Mouse (Mus musculus): ENCODE data around the gene Glt6d1.
"Not testable (repeated sequence)": the region's sequence is repeated elsewhere in the genome, so short reads cannot be mapped to it uniquely, and the experiment has no call there.

Glt6d1 gene

DNA sequence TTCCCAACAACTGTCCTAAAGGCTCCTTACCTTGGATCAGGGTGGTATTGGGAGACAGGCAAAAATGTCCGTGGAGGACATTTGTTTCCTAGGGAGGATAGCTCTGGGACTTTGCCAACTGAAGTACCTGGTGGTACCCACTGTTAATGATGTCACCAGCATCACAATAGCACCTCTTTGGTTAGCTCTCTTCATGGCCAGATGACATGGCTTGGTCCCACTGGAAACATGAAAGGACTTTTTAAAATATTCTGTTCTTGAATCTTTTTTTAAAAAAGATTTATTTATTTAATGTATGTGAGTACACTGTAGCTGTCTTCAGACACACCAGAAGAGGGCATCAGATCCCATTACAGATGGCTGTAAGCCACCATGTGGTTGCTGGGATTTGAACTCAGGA is at the start of gene Glt6d1:
TSS of gene Glt6d1 (minus strand) at position 101 of the 400 bp plus-strand sequence.
- not testable (repeated sequence) for DNase-seq

DNA sequence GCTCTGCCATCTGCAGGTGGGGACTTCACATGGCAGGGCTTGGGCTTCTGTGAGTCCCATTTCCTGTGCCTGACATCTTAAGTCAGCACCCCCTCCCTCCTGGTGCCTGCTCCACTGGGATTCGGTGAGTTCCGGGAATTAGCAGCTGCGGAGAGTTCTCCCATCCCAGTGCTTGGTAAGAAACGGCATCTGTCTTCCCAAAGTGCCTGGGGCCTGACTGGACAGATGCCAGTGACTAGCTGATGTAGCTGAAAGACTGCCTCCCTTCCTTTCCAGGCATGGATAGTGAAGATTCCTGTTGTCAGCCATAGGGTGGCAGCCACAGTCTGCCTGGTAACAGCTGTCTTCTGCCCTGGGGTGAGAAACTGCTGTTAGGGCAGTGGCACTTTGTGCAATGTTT is 49.8 kb upstream of the Glt6d1 start:
- DNase-seq = peak; percentile 34 to 39

DNA sequence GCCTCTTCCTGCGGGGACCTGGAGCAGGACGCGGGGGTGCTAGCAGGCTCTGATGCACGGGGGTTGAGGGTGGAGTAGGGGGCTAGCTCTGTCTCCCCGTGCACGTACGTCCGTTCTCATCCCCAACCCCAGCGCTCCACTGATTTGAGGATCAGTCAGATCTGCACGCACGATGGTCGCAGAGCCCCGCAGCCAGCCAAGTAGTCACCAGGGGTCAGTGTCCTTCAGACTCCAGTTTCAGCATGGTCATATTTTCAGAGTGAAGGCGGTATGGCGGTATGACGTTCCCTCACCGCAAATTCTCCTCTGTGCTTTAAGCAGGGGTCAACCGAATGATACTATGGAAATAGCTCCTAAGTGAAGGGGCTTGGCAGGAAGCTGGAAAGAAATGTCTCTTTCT is 48.6 kb upstream of the Glt6d1 start:
- peak; percentile 25 to 36 for DNase-seq

DNA sequence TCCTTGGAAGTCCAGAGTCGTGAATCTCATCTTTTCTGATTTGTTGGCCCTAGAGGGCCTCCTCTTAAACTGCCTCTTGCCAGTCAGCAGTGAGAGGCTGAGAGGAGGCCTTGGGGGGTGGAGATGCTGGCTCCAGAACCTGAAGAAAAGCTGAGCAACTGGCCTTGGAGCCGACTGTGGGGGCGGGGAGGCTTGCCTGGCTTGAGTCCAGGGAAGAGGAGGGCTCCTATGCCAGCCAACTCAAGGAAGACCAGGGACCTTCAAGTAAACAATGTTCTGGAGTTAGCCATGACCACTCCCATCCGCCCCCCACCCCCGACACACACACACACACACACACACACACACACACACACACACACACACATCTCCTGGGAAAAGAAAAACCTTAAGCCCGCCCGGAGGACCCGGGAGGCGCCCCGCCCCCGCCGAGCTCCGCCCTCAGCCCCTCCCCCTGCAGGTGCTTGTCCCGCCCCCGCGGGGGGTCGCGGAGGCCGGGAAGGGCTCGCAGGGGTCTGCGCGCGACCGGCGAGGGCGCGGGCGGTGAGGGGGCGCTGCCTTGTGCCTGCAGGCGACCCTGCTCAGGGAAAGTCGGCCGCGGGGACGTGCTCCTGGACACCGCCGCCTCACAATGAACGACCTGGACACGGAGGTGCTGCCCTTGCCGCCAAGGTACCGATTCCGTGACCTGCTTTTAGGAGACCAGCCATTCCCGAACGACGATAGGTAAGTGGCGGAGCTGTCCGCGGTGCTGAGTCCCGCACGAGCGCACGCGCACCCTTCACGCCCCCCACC is 47.9 kb upstream of the Glt6d1 start, which contains the start of gene Kcnt1:
TSS of gene Kcnt1 (plus strand) at position 398 of the 795 bp plus-strand sequence.
- peak; percentile 63 to 67 for DNase-seq

DNA sequence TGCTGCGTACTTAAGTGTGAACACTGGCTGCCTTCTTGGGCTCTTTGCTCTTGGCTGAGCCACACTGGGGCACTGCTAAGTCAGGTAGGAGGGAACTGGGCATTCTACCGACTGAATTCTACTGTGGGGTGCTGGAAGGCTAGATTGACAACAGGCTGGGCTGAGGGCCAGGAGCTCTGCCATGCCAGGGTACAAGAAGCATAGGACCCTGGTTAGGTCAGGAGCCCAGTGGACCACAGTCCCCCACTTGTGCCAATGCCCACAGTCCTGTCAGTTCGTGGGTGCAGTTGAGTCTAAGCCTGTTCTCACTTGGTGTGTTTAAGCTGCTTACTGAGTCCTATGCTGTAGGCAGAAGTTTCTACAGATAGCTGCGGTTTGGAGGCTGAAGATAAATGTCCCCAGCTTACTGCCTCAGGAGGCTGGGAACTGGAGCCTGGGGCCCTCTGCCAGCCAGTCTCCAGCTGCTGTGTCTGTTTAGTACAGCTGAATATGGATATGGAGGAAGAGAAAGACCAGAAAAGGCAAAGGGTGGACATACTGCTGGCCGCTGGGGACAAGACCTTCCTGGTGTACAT is 47.1 kb upstream of the Glt6d1 start:
- DNase-seq = peak in 1 of 2 experiments; percentile 30

DNA sequence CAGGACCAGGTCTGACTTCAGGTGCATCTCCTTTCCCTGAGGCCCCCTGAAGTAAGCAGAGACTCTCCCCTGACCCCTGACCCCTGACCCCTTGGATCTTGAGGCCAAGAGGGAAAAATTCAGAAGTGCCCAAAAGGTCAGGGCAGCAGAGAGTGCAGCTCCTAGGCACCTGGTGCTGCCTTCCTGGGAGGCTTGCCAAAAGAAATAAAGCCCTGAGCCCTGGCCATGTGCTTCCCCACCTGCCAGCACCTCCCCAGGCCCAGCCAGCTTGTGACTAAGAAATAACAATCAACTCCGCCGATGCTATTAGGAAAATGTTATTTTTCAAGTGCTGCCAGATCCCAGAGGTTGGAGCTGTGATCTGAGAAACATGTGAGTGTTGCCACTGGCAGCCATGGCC is 46.4 kb upstream of the Glt6d1 start:
- DNase-seq = peak in 1 of 2 experiments; percentile 25

DNA sequence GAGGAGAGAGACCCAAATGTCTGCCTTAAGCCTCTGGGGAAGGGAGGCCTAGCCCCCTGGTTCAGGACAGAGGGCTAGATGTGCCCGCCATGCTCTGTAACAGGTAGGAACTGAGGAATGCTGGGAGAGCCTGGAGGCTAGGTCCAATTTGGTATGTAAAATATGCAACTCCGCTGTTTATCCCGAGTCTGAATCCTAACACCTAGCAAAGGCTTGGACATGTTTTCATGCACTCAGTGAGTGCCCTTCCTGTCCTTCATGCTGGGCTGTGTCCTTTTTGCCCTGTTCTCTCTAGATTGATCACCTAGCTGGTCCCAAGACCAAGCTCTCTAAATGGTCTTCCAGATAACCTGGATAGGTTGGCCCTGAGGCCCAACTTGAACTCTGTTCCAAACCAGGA is 44.2 kb upstream of the Glt6d1 start:
- no peak for DNase-seq

DNA sequence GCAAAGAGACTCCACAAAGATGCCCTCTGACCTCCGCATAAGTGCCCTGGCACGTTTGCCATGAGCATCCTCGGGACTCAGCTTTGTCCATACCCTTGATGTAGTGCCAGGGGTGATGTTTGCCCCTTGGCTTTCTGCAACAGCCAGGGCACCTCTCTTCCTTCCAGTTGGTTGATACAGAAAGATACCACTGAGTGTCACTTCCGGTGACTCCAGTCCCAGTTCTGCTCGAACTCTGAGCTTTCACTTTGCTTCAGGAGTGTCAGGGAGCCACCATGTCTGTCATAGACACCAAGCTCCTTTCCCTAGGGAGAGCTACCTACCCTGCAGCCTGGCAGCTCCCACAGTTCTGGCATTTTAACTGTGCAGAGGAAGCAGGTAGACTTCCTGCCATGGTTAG is 38.4 kb upstream of the Glt6d1 start:
- DNase-seq = no peak

DNA sequence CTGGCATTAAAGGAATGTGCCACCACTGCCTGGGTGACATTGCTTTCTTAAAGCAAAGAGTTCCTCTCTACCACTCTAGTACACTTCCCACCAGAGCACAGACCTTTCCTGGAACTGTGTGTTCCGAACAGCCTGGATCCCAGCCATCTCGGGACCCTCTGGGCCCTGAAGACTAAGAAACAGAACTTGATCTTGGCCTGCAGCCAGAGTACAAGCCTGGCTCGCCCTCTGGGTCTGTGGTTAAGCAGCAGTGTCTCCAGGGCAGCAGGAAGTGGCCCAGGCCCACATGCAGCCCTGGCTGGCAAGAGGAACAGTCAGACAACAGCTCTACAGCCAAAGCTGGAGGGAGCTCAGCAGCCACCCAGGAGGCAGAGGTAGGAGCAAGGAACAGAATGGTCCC is 37.0 kb upstream of the Glt6d1 start:
- DNase-seq = peak; percentile 22 to 31

DNA sequence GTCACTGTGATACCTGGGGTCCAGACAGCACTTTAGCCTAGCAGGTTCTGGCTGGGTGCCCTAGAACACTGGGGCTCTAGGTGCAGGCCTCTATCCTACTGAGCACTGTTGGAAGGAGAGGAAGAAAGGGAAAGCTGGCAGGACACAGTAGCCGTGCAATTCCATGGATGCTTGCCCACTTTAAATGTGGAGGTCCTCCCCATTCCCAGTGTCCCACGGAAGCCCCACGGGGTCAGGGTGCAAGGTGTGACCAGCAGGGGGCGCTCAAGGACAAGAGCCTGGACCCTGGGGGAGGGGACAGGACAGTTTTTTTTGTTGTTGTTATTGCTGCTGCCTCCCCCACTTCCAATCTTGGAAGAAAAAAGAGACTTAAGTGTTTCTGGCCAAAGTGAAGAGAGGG is 34.7 kb upstream of the Glt6d1 start:
- peak; percentile 73 to 79 for DNase-seq

DNA sequence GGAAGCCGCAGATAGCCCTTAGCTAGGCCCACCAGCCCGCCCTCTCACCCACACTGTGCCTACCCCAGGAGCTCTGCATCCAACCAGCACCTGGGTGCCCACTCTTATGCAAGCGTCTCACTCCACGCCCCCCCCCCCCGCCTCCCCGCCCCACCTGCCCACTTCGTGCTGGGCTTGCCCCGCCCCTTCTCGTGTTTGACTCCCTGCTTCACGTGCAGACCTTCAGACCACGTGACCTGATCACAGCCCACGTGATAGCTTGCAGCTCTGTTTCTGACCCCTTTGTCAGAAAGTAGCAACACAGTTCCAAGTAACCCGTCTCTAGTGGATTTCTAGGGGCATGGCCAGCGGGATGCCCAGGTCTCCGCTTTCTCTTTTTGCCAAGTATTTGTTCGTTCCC is 31.6 kb upstream of the Glt6d1 start, which contains the start of gene Sohlh1:
TSS of gene Sohlh1 (minus strand) at position 23 of the 400 bp plus-strand sequence.
- DNase-seq = no peak

DNA sequence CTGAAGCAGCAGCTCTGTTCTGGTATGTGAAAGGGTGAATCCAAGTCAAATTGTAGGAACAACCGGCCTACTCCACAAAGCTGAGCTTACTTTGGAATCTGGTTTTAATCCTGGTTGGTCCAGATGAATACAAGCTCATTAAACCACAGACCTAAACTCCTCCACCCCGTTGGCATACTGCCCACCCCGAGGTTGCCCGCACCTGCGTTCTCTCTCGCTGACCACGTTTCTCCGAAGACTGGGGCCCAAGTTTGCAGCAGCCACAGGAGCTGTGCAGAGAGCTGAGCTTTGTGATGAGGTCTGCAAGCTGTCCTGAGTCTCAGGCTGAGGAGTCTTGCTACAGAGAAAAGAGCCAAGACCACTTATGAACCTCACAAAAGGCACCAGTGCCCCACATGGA is 30.9 kb upstream of the Glt6d1 start:
- peak in 1 of 2 experiments; percentile 25 for DNase-seq

DNA sequence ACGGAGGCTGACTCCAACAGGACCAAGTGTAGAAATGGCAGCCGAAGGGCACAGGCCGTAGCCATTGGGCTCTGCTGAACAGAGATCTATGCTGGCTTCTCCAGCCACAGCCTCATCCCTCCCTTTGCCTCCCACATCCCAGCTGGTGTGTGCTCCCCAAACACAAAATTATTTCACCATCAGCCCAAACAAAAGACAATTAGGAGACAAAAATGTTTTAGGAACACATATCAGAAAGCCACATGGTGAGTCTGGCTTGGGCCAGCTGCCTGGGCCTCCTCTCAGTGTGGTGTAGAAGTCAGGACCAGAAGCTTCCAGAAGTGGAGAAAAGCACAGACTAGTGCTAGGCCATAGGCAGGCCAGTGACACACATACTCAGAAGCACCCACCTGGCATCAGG is 28.4 kb upstream of the Glt6d1 start:
- no peak for DNase-seq

DNA sequence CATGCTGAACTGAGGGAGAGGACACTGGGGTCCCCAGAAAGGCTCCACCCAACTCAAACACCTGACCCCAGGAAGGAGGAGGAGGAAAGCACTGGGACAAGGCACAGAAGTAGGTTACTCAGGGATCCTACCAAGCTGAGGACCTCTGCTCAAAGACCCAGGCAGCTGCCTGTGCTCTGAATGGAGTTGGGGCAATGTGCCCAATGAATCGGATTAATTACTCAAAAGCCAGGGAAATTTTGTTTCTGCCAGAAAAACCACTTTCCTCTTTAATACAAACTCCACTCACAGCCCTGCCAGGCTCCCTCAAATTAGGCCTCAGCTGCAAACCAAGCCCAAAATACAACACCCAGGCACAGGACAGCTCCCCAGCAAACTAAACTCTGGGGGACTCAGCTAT is 27.1 kb upstream of the Glt6d1 start:
- no peak for DNase-seq

DNA sequence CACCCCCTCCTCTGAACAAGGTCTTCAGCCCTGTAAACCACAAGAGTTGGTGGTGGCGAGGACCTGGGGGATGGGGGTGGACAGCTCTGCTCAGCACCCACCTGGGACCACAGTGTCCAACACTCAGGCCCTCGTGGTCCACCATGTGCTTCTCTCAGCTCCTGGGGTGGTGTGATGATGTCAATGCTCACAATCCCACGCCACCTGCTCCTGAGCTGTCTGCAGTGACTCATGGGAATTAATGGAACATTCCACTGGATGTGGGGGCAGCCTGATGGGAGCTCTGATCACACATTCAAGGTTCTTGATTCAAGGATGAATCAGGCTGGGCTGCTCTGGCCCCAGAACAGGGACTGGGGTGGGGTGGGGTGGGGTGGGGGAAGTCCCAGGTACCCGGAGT is 26.5 kb upstream of the Glt6d1 start:
- no peak for DNase-seq

DNA sequence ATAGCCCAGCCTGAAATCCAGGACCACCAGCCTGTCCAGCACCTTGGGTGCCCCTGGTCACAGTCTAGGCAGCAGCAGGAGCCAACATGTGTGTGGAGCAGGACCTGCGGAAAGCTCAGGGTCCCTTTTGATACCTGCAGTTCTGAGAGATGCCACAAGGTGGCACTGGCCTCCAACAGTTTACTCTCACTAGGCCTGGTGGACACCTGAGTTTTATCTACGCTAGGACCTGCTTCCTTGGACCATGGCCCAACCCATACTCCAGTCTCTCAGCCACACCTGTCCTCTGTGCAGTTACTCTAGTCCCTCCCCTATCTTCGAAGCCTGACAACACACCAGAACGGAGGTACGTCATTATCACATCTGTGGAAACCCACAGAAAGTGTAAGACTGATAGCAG is 20.6 kb upstream of the Glt6d1 start:
- peak; percentile 88 to 94 for DNase-seq

DNA sequence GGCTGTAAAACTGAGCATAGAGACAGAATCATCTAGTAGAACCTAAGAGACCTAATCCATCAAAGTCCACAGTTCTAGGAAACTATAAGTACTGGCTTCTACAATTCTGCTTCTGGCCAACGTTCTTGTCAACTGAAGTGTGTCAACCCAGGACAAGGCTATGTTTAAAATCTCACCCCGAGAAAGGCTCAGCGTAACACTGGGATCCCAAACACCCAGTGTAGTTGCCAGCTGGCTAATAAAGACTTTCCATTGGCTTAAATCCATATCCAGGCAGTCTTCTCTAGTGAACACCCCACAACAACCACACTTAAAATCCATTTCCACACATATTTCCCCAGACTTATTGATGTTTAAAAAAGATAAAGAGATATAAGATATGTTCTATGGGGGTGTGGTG is 15.1 kb upstream of the Glt6d1 start:
- no peak for DNase-seq

DNA sequence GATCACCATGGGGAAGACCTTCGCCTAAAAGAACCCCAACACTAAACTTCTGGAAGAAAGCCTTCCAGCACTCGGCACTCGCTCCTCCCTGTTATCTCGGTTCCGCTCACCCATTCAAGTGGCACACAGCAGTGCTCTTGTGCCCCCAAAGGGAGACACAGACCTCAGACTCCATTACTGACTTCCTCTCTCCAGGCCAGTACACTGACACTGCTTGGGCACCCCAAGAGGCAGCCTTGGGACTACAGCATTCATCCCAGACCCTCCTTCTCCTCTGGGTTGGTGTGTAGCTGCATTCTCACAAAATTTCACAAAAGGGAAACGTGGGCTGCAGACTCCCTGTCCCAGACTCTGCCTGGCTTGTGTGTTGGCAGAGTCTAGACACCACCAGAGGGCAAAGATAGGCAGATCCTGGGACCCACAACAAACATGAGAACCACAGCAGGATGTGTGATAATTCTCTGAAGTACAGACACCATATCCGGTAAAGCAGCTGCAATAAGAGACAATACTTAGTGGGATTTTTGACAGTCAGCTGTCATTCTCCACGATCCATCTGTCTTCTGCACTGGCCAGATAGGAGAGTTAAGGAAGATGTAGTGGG is 12.8 kb upstream of the Glt6d1 start:
- DNase-seq = no peak

DNA sequence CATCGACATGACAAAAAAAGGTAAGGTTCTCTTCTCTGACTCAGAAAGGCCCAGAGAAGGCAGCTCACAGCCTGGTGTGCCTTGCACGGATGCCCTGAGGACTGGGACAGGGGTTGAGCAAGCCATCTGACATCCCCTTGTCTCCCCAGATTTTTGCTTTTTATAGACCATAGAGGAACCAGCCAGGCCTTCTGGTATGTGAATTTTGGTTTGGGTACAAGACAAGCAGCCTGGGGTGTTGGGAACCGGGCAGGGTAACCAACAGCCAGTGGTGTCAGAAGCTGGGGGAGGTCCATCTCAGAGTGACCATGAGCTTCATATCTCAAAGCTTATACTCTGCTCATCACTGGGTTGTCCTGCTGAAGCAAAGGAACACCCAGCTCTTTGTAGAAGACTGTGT is 9.1 kb upstream of the Glt6d1 start:
- DNase-seq = no peak

DNA sequence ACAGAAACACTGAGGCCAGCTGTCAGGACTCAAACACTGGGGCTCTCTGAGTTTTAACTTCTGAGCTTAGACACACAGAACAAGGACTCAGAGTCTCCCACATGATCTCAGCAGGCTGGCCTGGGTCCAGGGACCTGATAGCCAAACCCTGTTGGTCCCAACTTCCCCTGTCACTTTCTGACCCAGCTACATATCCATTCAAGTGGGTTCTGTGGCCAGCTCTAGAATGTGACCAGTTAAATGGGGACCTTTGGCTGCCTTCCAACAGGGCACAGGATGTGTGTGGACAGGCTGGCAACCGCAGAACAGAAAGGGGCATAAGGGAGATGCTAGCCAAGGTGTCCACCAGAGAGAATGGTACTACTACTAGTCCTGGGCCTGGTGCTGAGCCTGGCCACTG is 7.2 kb upstream of the Glt6d1 start, which contains the start of gene Lcn9:
TSS of gene Lcn9 (plus strand) at position 348 of the 400 bp plus-strand sequence.
- DNase-seq = no peak

DNA sequence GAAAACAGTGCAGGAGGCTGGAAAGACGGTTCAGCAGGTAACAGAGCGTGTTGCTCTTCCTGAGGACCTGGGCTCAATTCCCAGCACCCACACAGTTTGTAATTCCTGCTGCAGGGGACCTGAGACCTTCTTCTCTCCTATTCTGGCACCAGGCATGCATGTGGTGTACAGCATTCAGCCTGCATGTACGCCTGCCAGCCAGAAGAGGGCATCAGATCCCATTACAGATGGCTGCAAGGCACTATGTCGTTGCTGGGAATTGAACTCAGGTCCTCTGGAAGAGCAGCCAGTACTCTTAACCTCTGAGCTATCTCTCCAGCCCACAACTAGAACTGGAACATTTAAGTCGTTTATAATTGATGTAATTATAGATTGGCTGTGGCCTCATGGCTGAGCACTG is 2.3 kb downstream of the Glt6d1 start:
- DNase-seq = no peak

DNA sequence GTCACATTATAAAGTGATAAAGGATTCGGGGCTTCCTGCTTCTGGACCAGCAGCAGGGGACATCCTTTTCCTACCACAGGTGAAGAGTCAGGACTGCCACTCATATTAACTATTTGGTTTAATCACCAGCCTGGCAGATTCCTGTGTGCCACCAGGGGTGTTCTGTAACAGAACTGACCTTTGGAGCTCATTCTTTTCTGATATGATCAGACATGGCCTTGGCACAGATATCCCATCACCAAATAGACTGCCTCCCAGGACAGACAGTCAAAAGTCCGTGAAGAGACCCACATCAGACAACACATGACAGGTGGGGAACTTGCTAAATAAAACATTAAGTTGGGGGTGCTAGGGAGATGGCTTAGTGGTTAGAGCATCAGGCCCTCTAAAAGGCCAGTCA is 3.9 kb downstream of the Glt6d1 start:
- DNase-seq = no peak

DNA sequence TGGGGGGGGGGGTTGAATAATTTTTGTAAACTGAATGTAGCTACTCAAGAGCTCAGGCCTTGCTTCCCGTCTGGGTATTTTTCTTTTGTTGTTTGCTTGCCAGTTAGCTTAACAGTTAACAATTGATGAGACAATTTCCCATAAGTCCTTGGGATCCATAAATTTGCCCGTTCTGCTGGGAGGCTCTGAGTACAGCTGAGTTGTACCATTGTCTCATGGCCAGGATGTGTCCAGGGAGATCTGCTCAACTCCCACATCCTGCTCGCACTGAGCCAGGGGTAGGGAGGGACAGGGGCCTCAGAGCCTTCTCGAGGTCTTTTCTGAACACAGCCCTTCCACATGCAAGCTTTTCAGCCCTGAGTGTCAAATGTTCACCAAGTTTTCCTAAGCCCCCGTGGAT is 17.6 kb downstream of the Glt6d1 start:
- DNase-seq = no peak

DNA sequence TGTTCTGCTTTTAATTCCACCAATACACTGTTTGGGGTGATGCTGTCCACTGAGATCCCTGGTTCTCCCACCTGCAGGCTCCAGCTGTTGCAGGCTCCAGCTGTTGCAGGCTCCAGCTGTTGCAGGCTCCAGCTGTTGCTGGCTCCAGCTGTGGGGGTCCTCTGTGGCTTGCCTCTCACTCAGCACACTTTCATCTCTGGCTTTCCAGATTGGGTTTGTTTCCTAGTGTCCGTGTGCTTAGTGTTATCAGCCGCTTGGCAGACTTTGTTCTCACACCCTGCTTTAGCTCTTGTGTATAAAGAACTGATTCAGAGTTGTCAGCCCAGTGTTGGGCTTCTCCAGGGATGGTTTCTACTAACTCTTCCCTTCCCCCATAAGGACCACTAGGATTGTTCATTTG is 18.0 kb downstream of the Glt6d1 start:
- no peak for DNase-seq

Measured in cerebellum, postnatal 36 days (tissue).